Mouse (Mus musculus) urinary bladder, postnatal 25 days (tissue): ENCODE data around the gene Abhd14a.
"Not testable (repeated sequence)": the region's sequence is repeated elsewhere in the genome, so short reads cannot be mapped to it uniquely, and the experiment has no call there.

Experiments used
- DNase-seq: peaks from one replicate; pipeline ENCODE4 v3.0.0; 2022; ENCODE audit warnings: low spot score

Gene Abhd14a

DNA sequence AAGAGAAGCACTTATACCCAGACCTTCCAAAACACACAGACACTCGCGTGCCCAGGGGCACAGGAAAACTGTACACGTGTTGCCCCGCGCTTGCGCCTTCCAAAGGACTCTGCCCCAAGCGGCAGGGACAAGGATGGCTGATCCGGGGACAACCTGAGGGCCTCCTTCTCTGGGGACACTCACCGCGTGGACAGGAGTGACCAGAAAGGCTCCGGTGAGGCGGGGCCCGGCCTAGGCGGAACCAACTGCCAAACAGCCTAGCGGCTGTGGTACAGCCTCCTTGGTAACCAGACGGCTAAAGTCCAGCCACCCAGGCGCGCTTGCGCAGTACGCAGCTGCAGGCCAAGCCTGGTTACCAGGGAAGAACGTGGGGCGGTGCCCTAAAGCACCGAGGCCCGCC, at the start of gene Abhd14a, which contains the start of gene Abhd14b:
Gene Abhd14a (minus strand): TSS at position 331 of the 400 bp plus-strand sequence.
Gene Abhd14b (plus strand): TSS at position 112 of the 400 bp plus-strand sequence.
- DNase-seq = peak; percentile 89

DNA sequence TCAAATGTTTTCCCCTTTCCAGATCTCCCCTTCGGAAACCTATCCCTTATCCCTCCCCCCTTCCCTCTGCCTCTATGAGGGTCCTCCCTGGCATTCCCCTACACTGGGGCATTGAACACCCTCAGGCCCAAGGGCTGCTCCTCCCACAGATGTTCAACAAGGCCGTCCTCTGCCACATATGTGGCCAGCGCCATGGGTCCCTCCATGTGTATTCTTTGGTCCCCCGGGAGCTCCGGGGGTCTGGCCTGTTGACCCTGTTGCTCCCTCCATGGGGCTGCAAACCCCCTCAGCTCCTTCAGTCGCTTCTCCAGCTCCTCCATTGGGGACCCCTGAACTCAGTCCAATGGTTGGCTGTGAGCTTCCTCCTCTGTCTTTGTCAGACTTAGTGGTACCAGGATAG, 40.1 kb upstream of the Abhd14a start:
- DNase-seq = not testable (repeated sequence)

DNA sequence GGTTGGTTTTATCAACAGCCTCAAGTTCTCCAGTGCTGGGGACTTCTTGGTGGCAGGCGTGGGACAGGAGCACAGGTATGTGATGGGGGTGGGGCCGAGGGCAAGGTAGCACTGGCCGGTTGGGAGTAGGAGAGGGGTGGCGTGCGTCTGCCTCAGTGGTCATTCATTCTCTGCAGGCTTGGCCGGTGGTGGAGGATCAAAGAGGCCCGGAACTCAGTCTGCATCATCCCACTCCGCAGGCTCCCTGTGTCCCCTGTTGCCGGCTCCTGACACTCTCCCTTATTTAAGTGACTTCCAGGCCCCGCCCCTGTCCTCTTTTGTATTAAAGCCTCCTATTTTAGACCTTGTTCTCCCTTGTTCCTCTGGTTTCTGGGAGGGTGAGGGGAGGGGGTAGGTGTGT, 37.6 kb upstream of the Abhd14a start:
- no peak for DNase-seq

DNA sequence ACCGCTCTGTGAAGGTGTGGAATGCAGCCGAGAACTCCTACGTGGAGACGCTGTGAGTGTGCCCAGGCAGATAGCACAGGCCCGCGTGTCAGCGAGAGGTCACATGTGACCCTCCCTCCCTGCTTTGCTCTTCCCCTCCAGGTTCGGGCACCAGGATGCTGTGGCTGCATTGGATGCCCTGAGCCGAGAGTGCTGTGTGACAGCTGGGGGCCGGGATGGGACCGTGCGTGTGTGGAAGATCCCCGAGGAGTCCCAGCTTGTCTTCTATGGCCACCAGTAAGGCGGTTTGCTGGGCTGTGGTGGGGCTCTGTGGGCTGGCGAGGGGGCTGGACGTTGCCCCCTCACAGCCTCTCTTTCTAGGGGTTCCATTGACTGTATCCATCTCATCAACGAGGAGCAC, 36.1 kb upstream of the Abhd14a start:
- DNase-seq = no peak

DNA sequence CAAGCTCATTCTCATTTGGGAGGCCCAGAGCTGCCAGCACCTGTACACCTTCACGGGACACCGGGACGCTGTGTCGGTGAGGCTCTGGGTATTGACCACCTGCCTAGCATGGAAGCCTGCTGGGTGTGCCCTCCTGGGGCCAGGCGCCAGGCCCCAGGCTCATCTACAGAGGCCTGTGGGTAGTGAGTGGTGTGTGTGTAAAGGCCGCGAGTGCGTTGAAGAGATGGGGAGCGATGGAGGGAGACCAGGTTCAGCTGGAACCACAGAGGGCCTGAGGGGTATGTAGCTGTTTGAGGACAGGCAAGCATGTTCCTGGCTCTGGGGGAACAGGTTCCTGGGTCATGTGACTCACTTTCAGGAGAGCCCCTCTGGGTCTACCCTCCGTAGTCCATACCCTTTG, 35.7 kb upstream of the Abhd14a start:
- DNase-seq = no peak

DNA sequence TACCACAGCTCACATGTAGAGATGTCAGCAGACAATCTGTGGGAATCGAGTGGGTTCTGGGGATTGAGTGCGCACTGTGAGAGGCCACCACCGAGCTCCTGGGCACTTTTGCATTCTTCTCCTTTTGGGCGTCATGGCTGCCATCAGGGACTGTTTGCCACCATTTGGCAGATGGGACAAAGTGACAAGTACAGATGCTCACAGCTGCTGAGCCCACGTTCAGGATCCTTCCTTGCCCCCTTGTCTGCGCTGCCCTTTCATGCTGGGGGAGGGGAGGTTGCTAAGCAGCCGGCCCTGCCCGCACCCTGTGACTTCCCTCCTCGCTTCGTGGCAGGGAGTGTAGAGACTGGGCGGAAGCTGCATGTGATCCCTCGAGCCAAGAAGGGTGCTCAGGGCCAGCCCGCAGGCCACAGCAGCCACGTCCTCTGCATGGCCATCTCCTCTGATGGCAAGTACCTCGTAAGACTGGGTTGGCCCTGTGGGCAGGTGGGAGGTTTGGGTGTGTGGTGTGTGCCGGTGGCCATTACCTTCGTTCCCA, 35.2 kb upstream of the Abhd14a start:
- no peak for DNase-seq

DNA sequence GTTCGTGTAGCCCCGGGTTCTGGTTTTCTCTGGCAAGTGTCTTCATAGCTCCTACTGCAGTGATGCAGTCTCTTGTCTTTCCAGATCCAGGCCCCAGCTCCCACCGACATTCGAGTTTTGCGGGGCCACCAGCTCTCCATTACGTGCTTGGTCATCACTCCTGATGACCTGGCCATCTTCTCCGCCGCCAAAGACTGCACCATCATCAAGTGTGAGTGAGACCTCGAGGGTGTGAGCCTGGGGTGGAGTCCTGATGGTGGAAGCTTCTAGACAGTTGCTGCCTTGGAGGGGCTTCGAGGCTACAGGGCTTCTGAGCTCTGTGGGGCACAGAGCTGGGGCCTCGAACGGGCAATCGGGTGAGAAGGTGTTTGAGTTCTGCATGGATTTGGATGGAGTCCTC, 34.2 kb upstream of the Abhd14a start:
- DNase-seq = no peak

DNA sequence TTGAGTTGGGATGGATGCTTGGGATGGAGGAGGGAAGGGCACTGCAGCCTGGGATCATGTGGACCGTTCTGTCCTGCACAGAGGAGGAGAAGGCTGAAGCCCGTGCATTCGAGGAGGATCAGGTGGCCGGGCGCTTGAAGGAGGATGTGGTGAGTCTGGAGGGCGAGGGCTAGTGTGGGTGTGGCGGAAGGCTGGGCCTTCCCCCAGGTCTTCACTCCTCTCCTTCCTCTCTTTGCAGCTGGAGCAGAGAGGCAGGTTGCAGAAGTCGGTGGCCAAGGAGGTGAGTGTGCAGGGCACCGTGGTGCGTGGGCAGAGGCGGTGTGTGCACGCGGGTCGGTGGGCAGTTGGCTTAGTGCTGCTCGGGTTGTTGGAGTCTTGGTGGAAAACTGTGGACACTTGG, 33.6 kb upstream of the Abhd14a start:
- no peak for DNase-seq

DNA sequence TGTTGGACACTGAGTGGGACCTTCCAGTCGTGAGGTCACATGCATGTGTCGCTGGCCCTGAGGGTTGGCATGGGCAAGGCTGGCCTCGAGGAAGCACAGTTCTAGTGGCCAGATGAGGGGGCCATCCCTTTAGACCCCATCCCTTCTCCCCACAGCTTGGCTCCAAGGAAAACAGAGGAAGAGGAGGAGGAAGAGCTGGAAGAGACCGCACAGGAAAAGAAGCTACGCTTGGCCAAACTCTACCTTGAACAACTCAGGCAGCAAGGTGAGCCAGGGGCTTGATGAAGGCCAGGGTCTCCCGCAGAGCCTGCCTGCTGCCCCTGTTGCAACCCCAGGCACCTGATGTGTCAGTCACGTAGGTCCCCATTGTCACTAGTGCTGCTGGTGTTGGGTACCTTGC, 33.1 kb upstream of the Abhd14a start:
- no peak for DNase-seq

DNA sequence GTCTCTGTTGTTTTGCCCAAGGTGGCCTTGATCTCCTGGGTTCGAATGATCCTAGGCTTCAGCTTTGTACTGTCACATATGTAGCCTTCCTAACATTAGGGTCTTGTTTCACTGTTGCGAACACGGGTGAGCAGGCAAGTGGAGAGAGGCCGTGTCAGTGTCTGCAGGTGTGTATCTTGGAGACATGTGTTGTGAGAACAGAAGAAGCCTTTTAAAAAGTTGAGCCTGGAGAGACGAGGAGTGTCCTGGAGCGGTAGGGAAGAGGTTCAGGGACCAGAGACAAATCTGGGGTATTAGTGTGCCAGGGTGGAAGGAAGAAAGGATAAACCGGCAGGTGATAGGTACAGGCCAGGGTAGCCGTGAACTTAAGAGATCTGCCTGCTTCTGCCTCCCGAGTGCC, 30.6 kb upstream of the Abhd14a start:
- peak; percentile 2 for DNase-seq

- no peak for DNase-seq
These were observed 30.2 kb upstream of the Abhd14a start for GRCm38 (mm10) chr9:106477649-106478048.

- DNase-seq = peak; percentile 91
These were observed 29.5 kb upstream of the Abhd14a start, which contains the start of gene Parp3 for GRCm38 (mm10) chr9:106476924-106477484. Parp3 (minus strand) TSS chr9:106476949.

DNA sequence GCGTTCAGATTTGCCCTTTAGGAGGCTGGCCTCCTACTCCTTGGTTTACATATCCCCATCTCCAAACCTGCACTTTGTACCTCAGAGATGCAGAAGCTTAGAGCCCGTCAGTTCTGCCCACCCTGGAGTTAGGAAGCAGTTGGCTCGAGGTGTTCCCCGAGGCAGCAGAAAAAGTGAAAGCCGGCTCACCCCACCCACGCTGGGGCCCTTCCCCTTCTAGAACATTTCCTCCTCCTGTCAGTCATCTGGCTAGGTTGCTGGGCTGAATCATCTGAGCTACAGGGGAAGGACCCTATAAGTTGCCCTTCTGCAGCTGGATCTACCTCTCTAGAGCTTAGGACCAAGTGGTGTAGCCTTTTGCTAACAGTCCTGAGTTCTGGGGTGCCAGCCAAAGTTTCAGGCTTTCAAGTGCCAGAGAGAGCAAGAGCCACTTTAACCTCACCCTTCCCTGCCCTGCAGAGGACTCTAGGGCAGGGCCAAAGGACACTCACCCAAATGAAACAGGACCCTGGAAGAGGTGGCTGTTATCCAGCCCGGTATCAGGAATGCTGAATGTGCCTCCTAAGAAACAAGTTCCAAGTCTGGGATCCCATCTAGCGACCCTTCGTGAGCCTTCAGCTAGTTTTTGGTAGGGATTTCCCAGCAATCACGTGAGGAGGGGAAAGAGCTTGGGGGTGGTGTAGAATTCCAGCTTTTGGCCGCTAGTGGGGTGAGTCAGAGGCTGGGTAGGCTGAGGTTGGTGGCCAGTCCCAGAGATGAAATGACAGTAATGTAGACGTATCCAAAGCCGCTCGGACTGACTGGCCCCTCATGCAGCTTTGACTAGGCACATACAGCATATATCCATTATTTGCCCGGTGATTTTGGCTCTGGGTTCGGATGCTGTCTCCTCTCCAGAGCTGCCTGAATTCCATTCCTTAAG, 28.8 kb upstream of the Abhd14a start:
- DNase-seq = peak; percentile 52

DNA sequence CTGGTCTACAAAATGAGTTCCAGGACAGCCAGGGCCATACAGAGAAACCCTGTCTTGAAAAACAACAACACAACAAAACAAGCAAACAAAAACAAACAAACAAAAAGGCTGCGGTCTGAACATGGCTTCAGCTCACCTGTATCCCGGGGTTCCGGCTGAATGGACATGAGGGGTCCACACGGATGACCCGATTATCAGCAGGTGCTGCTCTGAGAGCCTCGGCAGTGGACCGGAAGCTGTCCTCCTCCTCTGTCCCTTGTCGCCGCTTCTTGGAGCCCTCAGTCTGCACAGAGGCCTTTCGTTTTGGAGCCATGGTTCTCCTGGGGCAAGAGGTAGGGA, 28.2 kb upstream of the Abhd14a start, which contains the start of gene Rrp9:
Gene Rrp9 (plus strand): TSS at position 301 of the 339 bp plus-strand sequence.
- DNase-seq = no peak

- DNase-seq = peak; percentile 20
These were observed 27.6 kb upstream of the Abhd14a start for GRCm38 (mm10) chr9:106475046-106475445.

- peak; percentile 62 for DNase-seq
These were observed 27.0 kb upstream of the Abhd14a start for GRCm38 (mm10) chr9:106474456-106474855.

GRCm38 (mm10) chr9:106473753-106474105, 26.3 kb upstream of the Abhd14a start:
- DNase-seq = no peak

GRCm38 (mm10) chr9:106473081-106473752, 25.7 kb upstream of the Abhd14a start:
- DNase-seq = no peak

GRCm38 (mm10) chr9:106472321-106472720, 24.8 kb upstream of the Abhd14a start:
- no peak for DNase-seq

GRCm38 (mm10) chr9:106471892-106472291, 24.4 kb upstream of the Abhd14a start:
- no peak for DNase-seq

DNA sequence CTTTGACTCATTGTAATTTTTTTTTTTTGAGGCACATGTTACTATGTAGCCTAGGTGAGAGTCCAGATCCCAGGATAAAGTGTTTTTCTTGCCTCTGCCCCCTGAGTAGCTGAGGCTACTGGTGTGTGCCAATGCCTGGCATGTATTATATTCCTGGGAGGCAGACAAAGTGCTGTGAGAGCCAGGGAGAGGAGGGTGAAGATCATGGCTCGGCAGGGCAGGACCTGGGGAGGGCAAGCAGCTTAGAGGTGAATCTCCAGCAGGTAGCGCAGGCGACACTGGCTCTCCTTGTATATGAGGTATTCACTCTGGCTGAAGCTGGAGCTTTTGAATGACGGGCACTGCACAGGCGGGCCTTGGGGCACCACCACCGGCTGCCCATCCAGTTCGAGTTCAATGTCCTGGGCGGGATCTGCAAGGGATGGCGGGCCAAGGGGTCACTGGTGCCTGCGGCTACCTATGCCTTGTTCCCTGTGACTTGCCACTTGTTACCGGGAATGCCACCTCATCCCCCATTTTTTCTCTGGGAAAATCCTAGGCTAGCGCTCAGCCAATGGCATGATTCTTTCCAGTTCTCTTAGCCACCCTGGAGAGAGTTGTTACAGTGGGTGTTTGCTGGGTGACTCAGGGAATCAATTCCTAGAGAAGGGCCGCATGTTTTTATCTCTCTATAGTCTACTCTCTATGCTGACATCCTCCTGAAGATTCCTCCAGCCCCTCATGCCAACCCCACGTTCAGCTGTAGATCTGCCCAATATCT, 23.7 kb upstream of the Abhd14a start:
- no peak for DNase-seq

- DNase-seq = no peak
These were observed 22.3 kb upstream of the Abhd14a start for GRCm38 (mm10) chr9:106469776-106470175.
